Mouse (Mus musculus): ENCODE data around the gene AI413582. TPM values are rescaled to one million over a fixed set of nuclear protein-coding genes. Genes with fewer than 3 reads are reported as not detected.
A peak's percentile ranks its signal among the peaks of the same experiment; 100 is the strongest.

AI413582 gene
- polyA plus RNA-seq, 1 experiment from 2014 or later: 13.9 TPM

- no peak for ATAC-seq (ENCODE audit: insufficient read depth)
- Histone ChIP-seq H3K36me3 (replicated peaks) (peaks cover 39% of the 10 kb centered on the region), H3K9ac (no peak overlapping the region), H3K27ac (replicated peaks) (no peak overlapping the region), H3K4me1 (replicated peaks) (peaks cover 13% of the 10 kb centered on the region), H3K4me3 (replicated peaks) (no peak overlapping the region), H3K27me3 (no peaks in the 10 kb centered on the region), H3K9me3 (replicated peaks) (no peaks in the 10 kb centered on the region), H3K4me2 (no peak overlapping the region)
- 78% methylated on average over 21 of the region's 21 CpGs for WGBS (ENCODE audit: insufficient replicate concordance)
Measured at GRCm38 (mm10) chr17:27596376-27597190, 31.0 kb upstream of the AI413582 start.

- H3K4me1 ChIP-seq (replicated peaks): peaks cover 11% of the 10 kb centered on the region
- ATAC-seq (ENCODE audit: insufficient read depth): no peak
- H3K4me3 ChIP-seq (replicated peaks): no peak overlapping the region
- H3K27ac ChIP-seq (replicated peaks): no peak overlapping the region
- H3K9ac ChIP-seq: no peak overlapping the region
- H3K27me3 ChIP-seq: no peaks in the 10 kb centered on the region
- H3K4me2 ChIP-seq: no peak overlapping the region
- peaks cover 39% of the 10 kb centered on the region for H3K36me3 ChIP-seq (replicated peaks)
- 76% methylated on average over 15 of the region's 15 CpGs for WGBS (ENCODE audit: insufficient replicate concordance)
- no peaks in the 10 kb centered on the region for H3K9me3 ChIP-seq (replicated peaks)
Measured at GRCm38 (mm10) chr17:27595659-27596375, 30.3 kb upstream of the AI413582 start.

GRCm38 (mm10) chr17:27592565-27592910, 27.0 kb upstream of the AI413582 start:
- H3K27ac ChIP-seq (replicated peaks): no peak overlapping the region
- no peak overlapping the region for H3K9ac ChIP-seq
- no peak for ATAC-seq (ENCODE audit: insufficient read depth)
- no peak overlapping the region for H3K4me3 ChIP-seq (replicated peaks)
- H3K27me3 ChIP-seq: no peaks in the 10 kb centered on the region
- H3K36me3 ChIP-seq (replicated peaks): peaks cover 44% of the 10 kb centered on the region
- peaks cover 31% of the 10 kb centered on the region for H3K4me1 ChIP-seq (replicated peaks)
- no peak overlapping the region; the same call in 1 of the 2 replicates for H3K4me2 ChIP-seq
- 77% methylated on average over 7 of the region's 7 CpGs for WGBS (ENCODE audit: insufficient replicate concordance)
- H3K9me3 ChIP-seq (replicated peaks): no peaks in the 10 kb centered on the region

GRCm38 (mm10) chr17:27591826-27592564, 26.4 kb upstream of the AI413582 start:
- no peak overlapping the region; the same call in 1 of the 2 replicates for H3K4me2 ChIP-seq
- WGBS (ENCODE audit: insufficient replicate concordance): 74% methylated on average over 12 of the region's 12 CpGs

GRCm38 (mm10) chr17:27588231-27588630, 22.7 kb upstream of the AI413582 start:
- H3K9me3 ChIP-seq (replicated peaks): no peaks in the 10 kb centered on the region
- no peak overlapping the region for H3K9ac ChIP-seq
- no peak overlapping the region for H3K4me3 ChIP-seq (replicated peaks)
- ATAC-seq (ENCODE audit: insufficient read depth): no peak
- peaks cover 60% of the 10 kb centered on the region for H3K4me1 ChIP-seq (replicated peaks)
- no peaks in the 10 kb centered on the region for H3K27me3 ChIP-seq
- no peak overlapping the region for H3K4me2 ChIP-seq
- 22% methylated on average over 8 of the region's 8 CpGs for WGBS (ENCODE audit: insufficient replicate concordance)
- peaks cover 18% of the 10 kb centered on the region; the same call in 1 of the 2 replicates for H3K36me3 ChIP-seq (replicated peaks)
- H3K27ac ChIP-seq (replicated peaks): peak overlapping the region; percentile 24; the same call in 1 of the 2 replicates

More at GRCm38 (mm10) chr17:27591826-27592564, 26.4 kb upstream of the AI413582 start:
- Histone ChIP-seq H3K4me3 (replicated peaks) (no peak overlapping the region), H3K36me3 (replicated peaks) (peaks cover 44% of the 10 kb centered on the region), H3K4me1 (replicated peaks) (peaks cover 36% of the 10 kb centered on the region), H3K9ac (no peak overlapping the region), H3K27ac (replicated peaks) (no peak overlapping the region), H3K9me3 (replicated peaks) (no peaks in the 10 kb centered on the region), H3K27me3 (no peaks in the 10 kb centered on the region)
- no peak for ATAC-seq (ENCODE audit: insufficient read depth)

- Histone ChIP-seq H3K9me3 (replicated peaks) (no peaks in the 10 kb centered on the region), H3K4me3 (replicated peaks) (no peak overlapping the region), H3K9ac (no peak overlapping the region), H3K36me3 (replicated peaks) (peaks cover 15% of the 10 kb centered on the region; the same call in 1 of the 2 replicates), H3K27ac (replicated peaks) (0 out of 2 replicates have a peak overlapping the region, but pooled peaks have one; percentile 21), H3K4me2 (no peak overlapping the region), H3K4me1 (replicated peaks) (peaks cover 65% of the 10 kb centered on the region), H3K27me3 (no peaks in the 10 kb centered on the region)
- no peak for ATAC-seq (ENCODE audit: insufficient read depth)
- WGBS (ENCODE audit: insufficient replicate concordance): 56% methylated on average over 12 of the region's 12 CpGs
Measured at GRCm38 (mm10) chr17:27587252-27587651, 21.7 kb upstream of the AI413582 start.

GRCm38 (mm10) chr17:27586661-27587060, 21.1 kb upstream of the AI413582 start:
- Histone ChIP-seq H3K4me2 (no peak overlapping the region), H3K4me3 (replicated peaks) (no peak overlapping the region), H3K9ac (no peak overlapping the region), H3K27me3 (no peaks in the 10 kb centered on the region), H3K36me3 (replicated peaks) (peaks cover 20% of the 10 kb centered on the region; the same call in 1 of the 2 replicates), H3K9me3 (replicated peaks) (no peaks in the 10 kb centered on the region), H3K27ac (replicated peaks) (no peak overlapping the region), H3K4me1 (replicated peaks) (peaks cover 71% of the 10 kb centered on the region)
- WGBS (ENCODE audit: insufficient replicate concordance): 47% methylated on average over 9 of the region's 9 CpGs
- no peak for ATAC-seq (ENCODE audit: insufficient read depth)

- H3K27ac ChIP-seq (replicated peaks): 0 out of 2 replicates have a peak overlapping the region, but pooled peaks have one; percentile 2
- 41% methylated on average over 13 of the region's 13 CpGs for WGBS (ENCODE audit: insufficient replicate concordance)
Measured at GRCm38 (mm10) chr17:27583185-27583894, 17.8 kb upstream of the AI413582 start.

GRCm38 (mm10) chr17:27580392-27581068, 15.0 kb upstream of the AI413582 start:
- WGBS (ENCODE audit: insufficient replicate concordance): 47% methylated on average over 20 of the region's 20 CpGs
- Histone ChIP-seq H3K4me1 (replicated peaks) (peaks cover 61% of the 10 kb centered on the region), H3K27ac (replicated peaks) (no peak overlapping the region), H3K36me3 (replicated peaks) (peaks cover 42% of the 10 kb centered on the region), H3K27me3 (no peaks in the 10 kb centered on the region), H3K9me3 (replicated peaks) (no peaks in the 10 kb centered on the region), H3K9ac (no peak overlapping the region), H3K4me3 (replicated peaks) (no peak overlapping the region), H3K4me2 (no peak overlapping the region)
- ATAC-seq (ENCODE audit: insufficient read depth): peak; percentile 55

More at GRCm38 (mm10) chr17:27583185-27583894, 17.8 kb upstream of the AI413582 start:
- Histone ChIP-seq H3K4me1 (replicated peaks) (peaks cover 73% of the 10 kb centered on the region), H3K4me2 (no peak overlapping the region), H3K36me3 (replicated peaks) (peaks cover 43% of the 10 kb centered on the region), H3K9me3 (replicated peaks) (no peaks in the 10 kb centered on the region), H3K4me3 (replicated peaks) (no peak overlapping the region), H3K27me3 (no peaks in the 10 kb centered on the region), H3K9ac (no peak overlapping the region)
- ATAC-seq (ENCODE audit: insufficient read depth): peak; percentile 61

GRCm38 (mm10) chr17:27579816-27580215, 14.3 kb upstream of the AI413582 start:
- Histone ChIP-seq H3K27me3 (no peaks in the 10 kb centered on the region), H3K9me3 (replicated peaks) (no peaks in the 10 kb centered on the region), H3K4me1 (replicated peaks) (peaks cover 68% of the 10 kb centered on the region), H3K4me2 (no peak overlapping the region), H3K27ac (replicated peaks) (no peak overlapping the region), H3K36me3 (replicated peaks) (peaks cover 42% of the 10 kb centered on the region), H3K4me3 (replicated peaks) (no peak overlapping the region), H3K9ac (no peak overlapping the region)
- 85% methylated on average over 8 of the region's 8 CpGs for WGBS (ENCODE audit: insufficient replicate concordance)
- no peak for ATAC-seq (ENCODE audit: insufficient read depth)
